Mouse (Mus musculus) splenic B cell, adult 2 months (primary cell): ENCODE data around the gene Gm20696.
A peak's percentile ranks its signal among the peaks of the same experiment; 100 is the strongest.

Source experiments
- DNase-seq: peaks from one replicate; pipeline ENCODE4 v3.0.0-alpha.2; 2011; ENCODE audit warnings: low read depth, low spot score
- H3K27me3 ChIP-seq: 2 replicates; pipeline ENCODE4 v1.6.1; 2012; ENCODE audit warnings: mild to moderate bottlenecking, low read length, moderate library complexity, mixed read lengths; ENCODE audit not compliant: control insufficient read depth, poor library complexity, insufficient read depth, severe bottlenecking
- H3K36me3 ChIP-seq: 2 replicates; pipeline ENCODE4 v1.6.1; 2012; ENCODE audit warnings: mild to moderate bottlenecking, low read length, moderate library complexity, mixed read lengths; ENCODE audit not compliant: control insufficient read depth, poor library complexity, insufficient read depth, severe bottlenecking

Gm20696 gene

GRCm38 (mm10) chr6:99485217-99485883 lies 181.2 kb downstream of the Gm20696 start:
- peak; percentile 53 for DNase-seq
- no peaks in the 10 kb centered on the region for H3K27me3 ChIP-seq
- H3K36me3 ChIP-seq: no peaks in the 10 kb centered on the region

GRCm38 (mm10) chr6:99484884-99485216 lies 181.7 kb downstream of the Gm20696 start:
- DNase-seq: no peak
- H3K27me3 ChIP-seq: no peaks in the 10 kb centered on the region
- H3K36me3 ChIP-seq: no peaks in the 10 kb centered on the region

GRCm38 (mm10) chr6:99484197-99484725 lies 182.3 kb downstream of the Gm20696 start:
- Histone ChIP-seq H3K36me3 (no peaks in the 10 kb centered on the region), H3K27me3 (no peaks in the 10 kb centered on the region)
- DNase-seq: no peak

GRCm38 (mm10) chr6:99483556-99483955 lies 183.0 kb downstream of the Gm20696 start:
- DNase-seq: no peak

GRCm38 (mm10) chr6:99481568-99481967 lies 185.0 kb downstream of the Gm20696 start:
- no peak for DNase-seq
- H3K36me3 ChIP-seq: no peaks in the 10 kb centered on the region
- H3K27me3 ChIP-seq: no peaks in the 10 kb centered on the region

More at GRCm38 (mm10) chr6:99483556-99483955, 183.0 kb downstream of the Gm20696 start:
- Histone ChIP-seq H3K36me3 (no peaks in the 10 kb centered on the region), H3K27me3 (no peaks in the 10 kb centered on the region)

- H3K27me3 ChIP-seq: no peaks in the 10 kb centered on the region
- DNase-seq: no peak
- no peaks in the 10 kb centered on the region for H3K36me3 ChIP-seq
These were observed 187.5 kb downstream of the Gm20696 start for GRCm38 (mm10) chr6:99478873-99479650.

GRCm38 (mm10) chr6:99475040-99475439 lies 191.6 kb downstream of the Gm20696 start:
- H3K36me3 ChIP-seq: no peaks in the 10 kb centered on the region
- DNase-seq: no peak
- no peaks in the 10 kb centered on the region for H3K27me3 ChIP-seq

GRCm38 (mm10) chr6:99470906-99471305 lies 195.7 kb downstream of the Gm20696 start:
- H3K36me3 ChIP-seq: no peaks in the 10 kb centered on the region
- H3K27me3 ChIP-seq: no peaks in the 10 kb centered on the region
- no peak for DNase-seq

- no peaks in the 10 kb centered on the region for H3K36me3 ChIP-seq
- H3K27me3 ChIP-seq: no peaks in the 10 kb centered on the region
- DNase-seq: no peak
These were observed 197.3 kb downstream of the Gm20696 start for GRCm38 (mm10) chr6:99469134-99469834.

GRCm38 (mm10) chr6:99467831-99468230 lies 198.8 kb downstream of the Gm20696 start:
- Histone ChIP-seq H3K27me3 (no peaks in the 10 kb centered on the region), H3K36me3 (no peaks in the 10 kb centered on the region)
- DNase-seq: no peak

GRCm38 (mm10) chr6:99467109-99467508 lies 199.5 kb downstream of the Gm20696 start:
- H3K36me3 ChIP-seq: no peaks in the 10 kb centered on the region
- no peak for DNase-seq
- H3K27me3 ChIP-seq: no peaks in the 10 kb centered on the region

GRCm38 (mm10) chr6:99466354-99466753 lies 200.2 kb downstream of the Gm20696 start:
- no peaks in the 10 kb centered on the region for H3K27me3 ChIP-seq
- no peak for DNase-seq
- no peaks in the 10 kb centered on the region for H3K36me3 ChIP-seq

GRCm38 (mm10) chr6:99464449-99464848 lies 202.1 kb downstream of the Gm20696 start:
- Histone ChIP-seq H3K36me3 (no peaks in the 10 kb centered on the region), H3K27me3 (no peaks in the 10 kb centered on the region)
- no peak for DNase-seq

GRCm38 (mm10) chr6:99463906-99464305 lies 202.7 kb downstream of the Gm20696 start:
- no peak for DNase-seq
- Histone ChIP-seq H3K36me3 (no peaks in the 10 kb centered on the region), H3K27me3 (no peaks in the 10 kb centered on the region)

- DNase-seq: no peak
- Histone ChIP-seq H3K27me3 (no peaks in the 10 kb centered on the region), H3K36me3 (no peaks in the 10 kb centered on the region)
These were observed 207.8 kb downstream of the Gm20696 start for GRCm38 (mm10) chr6:99458775-99459174.
